Mouse (Mus musculus) C2C12 (cell line): ENCODE measurements around the gene Rnf40.

ENCODE experiments used
- CEBPB ChIP-seq: IDR thresholded peaks from one replicate; pipeline ENCODE4 v1.6.1; 2011; ENCODE audit warnings: low read depth, mild to moderate bottlenecking, control low read depth, moderate library complexity
- CTCF ChIP-seq: IDR thresholded peaks from one replicate; pipeline ENCODE4 v1.5.1; 2011; ENCODE audit not compliant: control insufficient read depth, insufficient read depth, insufficient read length
- USF1 ChIP-seq: IDR thresholded peaks from one replicate; pipeline ENCODE4 v1.6.1; 2011; ENCODE audit warnings: low read depth, mild to moderate bottlenecking, control low read depth, moderate library complexity

DNA sequence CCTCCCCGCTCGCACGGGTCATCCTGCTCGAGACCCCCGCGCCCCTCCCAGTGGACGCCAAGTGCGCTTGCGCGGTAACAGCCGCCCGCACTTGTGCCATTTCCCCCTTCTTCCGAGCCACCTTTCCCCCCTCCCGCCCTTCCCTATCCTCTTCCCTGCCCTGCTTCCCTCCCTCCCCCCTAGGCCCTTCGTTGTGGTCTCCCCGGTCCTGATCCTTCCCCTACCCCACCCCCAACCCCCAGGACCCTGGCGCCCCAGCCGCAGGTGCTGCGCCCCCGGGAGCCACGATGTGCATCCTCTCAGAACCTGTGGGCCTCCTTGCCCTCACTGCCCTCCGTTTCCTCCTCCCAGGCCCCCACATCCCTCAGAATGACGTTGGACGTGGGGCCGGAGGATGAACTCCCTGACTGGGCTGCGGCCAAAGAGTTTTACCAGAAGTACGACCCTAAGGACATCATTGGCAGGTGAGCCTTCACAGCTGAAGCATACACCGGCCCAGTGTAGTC is 15.0 kb upstream of the Rnf40 start:
- TF ChIP-seq USF1 (no peak), CEBPB (no peak), CTCF (no peak)
